Mouse (Mus musculus) stomach, postnatal 0 days (tissue): Measurements from ENCODE around the gene Olfr807.

ENCODE experiments used
- CTCF ChIP-seq: IDR thresholded peaks from 2 replicates; pipeline ENCODE4 v1.5.1; 2016; ENCODE audit warnings: antibody characterized with exemption, low read depth, mild to moderate bottlenecking, moderate library complexity
- EP300 ChIP-seq: optimal IDR thresholded peaks from 2 replicates; pipeline ENCODE3; 2016; ENCODE audit warnings: antibody characterized with exemption

DNA sequence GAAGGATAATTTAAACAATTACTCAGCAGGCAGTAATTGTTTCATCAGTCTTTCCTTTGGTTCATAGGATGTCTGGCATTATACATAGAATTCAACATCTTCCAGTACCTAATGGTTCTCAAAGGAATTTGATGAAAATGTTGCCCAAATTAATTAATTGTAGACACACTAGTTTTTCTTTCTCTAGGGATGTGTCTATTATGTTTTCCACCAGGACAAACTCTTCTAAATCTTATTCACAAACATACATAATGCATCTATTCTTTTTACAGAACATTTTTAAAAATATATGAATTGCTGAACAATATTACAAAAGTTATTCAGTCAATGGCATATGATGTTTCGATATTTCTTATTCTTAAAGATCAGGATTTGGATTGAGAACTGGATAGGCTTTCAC is 7.6 kb upstream of the Olfr807 start, which contains the start of gene Olfr808:
- no peak for TF ChIP-seq EP300
- TF ChIP-seq CTCF: no peak
